Mouse (Mus musculus) CH12.LX (cell line): ENCODE results near the gene Ifnar1.

Experiments
- CTCF ChIP-seq, 2 experiments: IDR thresholded peaks in 1 of 2; conservative IDR thresholded peaks in 1 of 2; 2 replicates each; pipeline ENCODE4 v1.5.1; 2011 to 2012; ENCODE audit warnings: low read depth in 2 of 2, low read length in 2 of 2, improper control_type of control experiment in 1 of 2, inconsistent platforms in 1 of 2, mild to moderate bottlenecking in 1 of 2, moderate library complexity in 1 of 2
- ELF1 ChIP-seq: IDR thresholded peaks from 2 replicates; pipeline ENCODE4 v1.6.1; 2014; ENCODE audit warnings: low read depth, mild to moderate bottlenecking, inconsistent platforms, low read length, improper control_type of control experiment
- EP300 ChIP-seq: IDR thresholded peaks from 2 replicates; pipeline ENCODE4 v1.6.1; 2011; ENCODE audit warnings: low read length, improper control_type of control experiment
- ETS1 ChIP-seq: conservative IDR thresholded peaks from 2 replicates; pipeline ENCODE4 v1.6.1; 2012; ENCODE audit warnings: low read depth, mild to moderate bottlenecking, inconsistent platforms, low read length, improper control_type of control experiment, moderate library complexity
- GABPA ChIP-seq: IDR thresholded peaks from 2 replicates; pipeline ENCODE4 v1.6.1; 2012; ENCODE audit warnings: low read depth, low read length, improper control_type of control experiment, inconsistent platforms; ENCODE audit not compliant: insufficient replicate concordance
- HCFC1 ChIP-seq: IDR thresholded peaks from 2 replicates; pipeline ENCODE4 v1.6.1; 2012; ENCODE audit warnings: low read depth, mild to moderate bottlenecking, inconsistent platforms, low read length, improper control_type of control experiment
- MAX ChIP-seq: IDR thresholded peaks from 2 replicates; pipeline ENCODE4 v1.6.1; 2011; ENCODE audit warnings: low read length, improper control_type of control experiment
- MYC ChIP-seq: IDR thresholded peaks from 2 replicates; pipeline ENCODE4 v1.6.1; 2011; ENCODE audit warnings: low read depth, mild to moderate bottlenecking, improper control_type of control experiment, low read length
- POLR2A ChIP-seq: IDR thresholded peaks from 2 replicates; pipeline ENCODE4 v1.6.1; 2011; ENCODE audit warnings: low read depth, mild to moderate bottlenecking, improper control_type of control experiment, low read length
- POLR2AphosphoS2 ChIP-seq: IDR thresholded peaks from 2 replicates; pipeline ENCODE4 v1.6.1; 2011; ENCODE audit warnings: low read depth, low read length, improper control_type of control experiment
- RAD21 ChIP-seq: IDR thresholded peaks from 2 replicates; pipeline ENCODE4 v1.6.1; 2011; ENCODE audit warnings: low read depth, mild to moderate bottlenecking, low read length, improper control_type of control experiment, moderate library complexity
- RCOR1 ChIP-seq: conservative IDR thresholded peaks from 2 replicates; pipeline ENCODE4 v1.6.1; 2012; ENCODE audit warnings: low read depth, mild to moderate bottlenecking, inconsistent platforms, low read length, improper control_type of control experiment
- USF1 ChIP-seq: IDR thresholded peaks from 2 replicates; pipeline ENCODE4 v1.6.1; 2014; ENCODE audit warnings: low read depth, mild to moderate bottlenecking, inconsistent platforms, low read length, improper control_type of control experiment

DNA sequence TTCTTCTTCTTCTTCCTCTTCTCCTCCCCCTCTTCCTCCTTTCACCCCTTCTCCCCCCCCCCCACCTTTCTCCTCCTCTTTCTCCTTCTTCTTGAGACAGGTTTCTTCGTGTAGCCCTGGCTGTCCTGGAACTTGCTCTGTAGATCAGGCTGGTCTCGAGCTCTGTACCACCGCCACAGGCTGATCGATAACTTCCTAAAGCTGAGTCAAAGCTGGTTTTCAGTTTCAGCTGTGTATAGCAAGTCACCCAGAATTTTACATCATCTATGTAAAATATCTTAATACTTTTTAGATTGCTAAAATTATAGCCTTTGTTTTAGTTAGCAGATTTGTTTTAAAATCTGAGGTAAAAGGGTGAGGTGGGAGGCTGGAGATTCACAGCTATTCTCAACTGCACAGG lies 40.2 kb upstream of the Ifnar1 start:
- TF ChIP-seq USF1 (no peak), HCFC1 (no peak), ETS1 (no peak; the same call in 1 of the 2 replicates), CTCF (conservative IDR thresholded peaks at IDR 0.05 in 1 of 2, IDR thresholded peaks at IDR 0.05 in 1 of 2; ENCODE audit: low read depth in 2 of 2, low read length in 2 of 2) (no peak), EP300 (peak; percentile 51; the same call in 1 of the 2 replicates), GABPA (no peak), ELF1 (no peak), RCOR1 (no peak), MAX (no peak), RAD21 (no peak), POLR2A (no peak), POLR2AphosphoS2 (no peak), MYC (no peak)
